Mouse (Mus musculus) ES-Bruce4 (cell line): Measurements from ENCODE around the gene Usp7.

ENCODE experiments used
- CTCF ChIP-seq: IDR thresholded peaks from one replicate; pipeline ENCODE4 v1.8.1; 2011; ENCODE audit warnings: low read depth, low read length
- EP300 ChIP-seq: IDR thresholded peaks from 2 replicates; pipeline ENCODE4 v1.6.1; 2011; ENCODE audit warnings: low read depth, low read length; ENCODE audit not compliant: insufficient read depth
- POLR2A ChIP-seq: IDR thresholded peaks from one replicate; pipeline ENCODE4 v1.8.1; 2011; ENCODE audit warnings: low read length; ENCODE audit not compliant: insufficient read depth

- TF ChIP-seq CTCF (no peak), EP300 (no peak), POLR2A (no peak)
These were observed 40.4 kb downstream of the Usp7 start for GRCm38 (mm10) chr16:8751555-8752235.
